Comparison of ENCODE assay signal across 9 mouse cellular contexts in genomic region chr5:130073026-130073425, GRCm38 (mm10). TPM values are rescaled to one million over a fixed set of nuclear protein-coding genes. Genes with fewer than 3 reads are reported as not detected.
DNase-seq lines count a peak whose midpoint lies in the region; ATAC-seq lines count a peak whose summit lies in the region.
"Had no signal": no experiment of that assay in that cellular context is flagged by ENCODE, and none has a peak within 500 bp of the region (broad histone marks: within the 10 kb centered on the region; RNA-seq: fewer than 3 reads in every experiment).

Gene Tpst1 (plus strand): TSS chr5:130073326.

- H3K36me3 ChIP-seq in heart, embryonic 12.5 days: no peaks in the 10 kb centered on the region

- no peak within 1 kb of the TSS for H3K4me3 ChIP-seq in heart, embryonic 12.5 days
- H3K4me3 ChIP-seq: megakaryocyte, embryonic 14.5 days had no signal

- H3K4me1 ChIP-seq in heart, embryonic 12.5 days (replicated peaks): 0 out of 2 replicates have a peak, but pooled peaks cover 3% of the 10 kb centered on the region

- DNase-seq in heart, adult 8-10 months (ENCODE audit: low spot score): no peak
- DNase-seq in adrenal gland, adult 2 months: no peak
- no peak for DNase-seq in gonadal fat pad, adult 2 months (ENCODE audit: low read depth)
- DNase-seq in left cerebral cortex, postnatal 36 days (ENCODE audit: low spot score in 2 of 2): no peak
- DNase-seq in thymus, postnatal 14 days: no peak
- DNase-seq in testis, postnatal 10 days (ENCODE audit: low spot score): no peak

- no peak for ATAC-seq in heart, embryonic 12.5 days (ENCODE audit: insufficient number of reproducible peaks, low FRiP score)
- ATAC-seq in neutrophil, adult 5-6 weeks (ENCODE audit: extremely low read depth, insufficient number of reproducible peaks, low FRiP score, poor library complexity, severe bottlenecking): no peak

- no peak within 1 kb of the TSS for H3K27ac ChIP-seq in heart, embryonic 12.5 days (ENCODE audit: poor library complexity, severe bottlenecking)

- peaks cover 5% of the 10 kb centered on the region; the same call in 1 of the 2 replicates for H3K9me3 ChIP-seq in heart, embryonic 12.5 days (replicated peaks)
- H3K9me3 ChIP-seq: megakaryocyte, embryonic 14.5 days had no signal

- WGBS in heart, embryonic 12.5 days: 89% methylated on average over 6 of the region's 6 CpGs

- H3K9ac ChIP-seq in heart, embryonic 12.5 days: no peak within 1 kb of the TSS

- H3K4me2 ChIP-seq in heart, embryonic 12.5 days: no peak within 1 kb of the TSS

- peaks cover 49% of the 10 kb centered on the region for H3K27me3 ChIP-seq in heart, embryonic 12.5 days (replicated peaks)

- intact Hi-C loops in left cerebral cortex, postnatal 36 days (cut with DNase I): no loop called here

RNA-seq across cellular contexts. Expression of gene Tpst1, which starts in this region (rescaled TPM):
- polyA plus RNA-seq in heart, embryonic 12.5 days (2016; fragmentation: Nextera tagmentation; extraction: Ambion mirVana): 25.8 and 29.4 TPM in 2 replicates
- total RNA-seq in heart, adult 8-10 months (2022): 10 to 100 TPM in 1 of 4 experiments, 1 to 10 TPM in 3; 8.2 to 10.6 (median 9.3) TPM
- 10 to 100 TPM; 27.5 to 66.2 TPM for total RNA-seq in adrenal gland, adult 2 months (2021)
- polyA plus RNA-seq in adrenal gland, adult 2 months (2012; rRNA removed): 39.5 and 42.4 TPM in 2 replicates
- polyA plus RNA-seq in gonadal fat pad, adult 2 months (2012; rRNA removed): 19.1 and 22.2 TPM in 2 replicates
- total RNA-seq in left cerebral cortex, postnatal 36 days (2021): 10 to 100 TPM; 33.2 to 35.3 TPM
- total RNA-seq in neutrophil, adult 5-6 weeks (2017): 19.8 and 23.3 TPM in 2 replicates
